Mouse (Mus musculus): ENCODE results near the gene Pigp.
A peak's percentile ranks its signal among the peaks of the same experiment; 100 is the strongest.

Pigp gene

GRCm38 (mm10) chr16:94317752-94318151, 53.9 kb downstream of the Pigp start:
- no peak for DNase-seq (ENCODE audit: low spot score)

- no peak for DNase-seq (ENCODE audit: low spot score)
These were observed 56.4 kb downstream of the Pigp start for GRCm38 (mm10) chr16:94315215-94315614.

GRCm38 (mm10) chr16:94314626-94315025, 57.0 kb downstream of the Pigp start:
- DNase-seq (ENCODE audit: low spot score): no peak

- DNase-seq (ENCODE audit: low spot score): peak; percentile 97
These were observed 58.2 kb downstream of the Pigp start, which contains the start of gene Hlcs for GRCm38 (mm10) chr16:94313229-94314030. Gene Hlcs (minus strand): TSS chr16:94313571.

- DNase-seq (ENCODE audit: low spot score): peak; percentile 52
These were observed 58.9 kb downstream of the Pigp start for GRCm38 (mm10) chr16:94312663-94313228.

- no peak for DNase-seq (ENCODE audit: low spot score)
These were observed 59.7 kb downstream of the Pigp start for GRCm38 (mm10) chr16:94311931-94312330.

- DNase-seq (ENCODE audit: low spot score): no peak
These were observed 60.2 kb downstream of the Pigp start for GRCm38 (mm10) chr16:94311416-94311815.

GRCm38 (mm10) chr16:94309025-94309424, 62.6 kb downstream of the Pigp start:
- no peak for DNase-seq (ENCODE audit: low spot score)

All from ovary, postnatal 10 days (tissue).